Mouse (Mus musculus): ENCODE measurements around the gene Gstm6.

DNA sequence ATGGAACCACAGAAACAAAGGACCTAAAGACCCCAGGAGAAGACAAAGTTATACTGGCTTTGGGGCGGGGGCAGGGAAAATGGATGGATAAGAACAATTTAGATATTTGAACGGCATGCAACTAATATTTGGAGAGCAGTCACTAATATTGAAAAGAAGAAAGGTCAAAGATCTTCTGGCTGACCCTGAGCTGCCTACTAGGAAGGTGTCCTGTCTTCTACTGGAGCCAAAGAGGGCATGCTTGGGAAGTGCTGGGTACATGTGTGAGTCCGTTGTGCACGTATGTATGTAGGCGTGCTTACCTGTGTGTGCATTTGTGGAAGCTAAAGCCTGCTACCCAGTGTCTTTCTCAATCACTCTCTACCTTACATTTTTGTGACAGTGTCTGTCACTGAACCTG lies 23.1 kb upstream of the Gstm6 start:
- no peak for TF ChIP-seq GATA1 (IDR thresholded peaks at IDR 0.05; ENCODE audit: low read length)
- no peak for TF ChIP-seq TAL1 (IDR thresholded peaks at IDR 0.05; ENCODE audit: low read length)

Measured in erythroblast, embryonic 14.5 days (primary cell).